Mouse (Mus musculus) neural tube, embryonic 12.5 days (tissue): ENCODE results near the gene Gpx1. TPM values are rescaled to one million over a fixed set of nuclear protein-coding genes. Genes with fewer than 3 reads are reported as not detected.

Experiments
- ATAC-seq: fragments of 200-750 bp; cut with Nextera tagmentation; 2 replicates; pipeline ENCODE4 v1.8.0; 2017; ENCODE audit warnings: low read depth, mild to moderate bottlenecking, moderate TSS enrichment, moderate library complexity; ENCODE audit not compliant: low FRiP score
- H3K27ac ChIP-seq: fragments of 300-500 bp; sonication (generic); 2 replicates; pipeline ENCODE4 v1.5.1; 2016
- H3K27me3 ChIP-seq: fragments of 300-500 bp; sonication (generic); replicated peaks from 2 replicates; pipeline ENCODE4 v1.6.1; 2016; ENCODE audit warnings: mild to moderate bottlenecking
- H3K36me3 ChIP-seq: fragments of 300-500 bp; sonication (generic); 2 replicates; pipeline ENCODE4 v1.6.1; 2016; ENCODE audit warnings: mild to moderate bottlenecking
- H3K4me1 ChIP-seq: fragments of 300-500 bp; sonication (generic); 2 replicates; pipeline ENCODE4 v1.6.1; 2016
- H3K4me2 ChIP-seq: fragments of 300-500 bp; sonication (generic); replicated peaks from 2 replicates; pipeline ENCODE4 v1.6.1; 2016; ENCODE audit warnings: mild to moderate bottlenecking
- H3K4me3 ChIP-seq: fragments of 300-500 bp; sonication (generic); 2 replicates; pipeline ENCODE4 v1.5.1; 2016
- H3K9ac ChIP-seq: fragments of 300-500 bp; sonication (generic); 2 replicates; pipeline ENCODE4 v1.6.1; 2016; ENCODE audit warnings: mild to moderate bottlenecking
- H3K9me3 ChIP-seq: fragments of 300-500 bp; sonication (generic); 2 replicates; pipeline ENCODE4 v1.6.1; 2016; ENCODE audit warnings: mild to moderate bottlenecking
- WGBS: fragments of 180-500 bp; shearing (Covaris S2); methylation state at CpG from one replicate; pipeline ENCODE4 v1.1.7; 2016; 5-methylcytosine and 5-hydroxymethylcytosine counted together
- polyA plus RNA-seq: library from polyadenylated mRNA; unstranded; fragments of >200 nt; fragmentation: Nextera tagmentation; extraction: Ambion mirVana; gene quantifications from 2 replicates; pipeline ENCODE4 v1.2.1, GENCODE M21; 2016

Gpx1 gene
- polyA plus RNA-seq, 1 experiment from 2014 or later: 656 TPM

DNA sequence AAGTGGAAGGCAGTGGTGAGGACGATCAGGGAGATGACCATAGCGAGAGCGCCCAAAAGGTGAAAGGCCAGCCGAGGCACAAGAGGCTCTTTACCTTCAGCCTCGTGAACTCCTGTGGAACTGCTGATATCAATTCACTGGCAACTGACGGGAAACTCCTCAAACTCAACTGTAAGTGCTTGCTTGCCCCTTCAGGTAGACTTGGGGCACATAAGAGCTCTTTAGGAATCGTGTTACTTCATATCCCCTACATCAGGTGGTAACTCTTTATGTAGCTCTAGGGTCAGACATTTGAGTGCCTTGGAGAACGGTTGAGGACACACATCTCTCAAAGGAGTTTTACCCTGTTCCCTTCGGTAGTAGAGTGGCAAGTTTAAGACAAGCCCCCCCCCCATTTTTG, 42.7 kb downstream of the Gpx1 start:
- no peaks in the 10 kb centered on the region for H3K4me1 ChIP-seq
- 97% methylated on average over 9 of the region's 9 CpGs for WGBS
- H3K9ac ChIP-seq: no peak overlapping the region
- H3K4me3 ChIP-seq: no peak overlapping the region
- no peak overlapping the region for H3K4me2 ChIP-seq
- no peak for ATAC-seq
- H3K27ac ChIP-seq: no peak overlapping the region
- peaks cover 85% of the 10 kb centered on the region for H3K36me3 ChIP-seq
- no peaks in the 10 kb centered on the region for H3K27me3 ChIP-seq
- no peaks in the 10 kb centered on the region for H3K9me3 ChIP-seq

DNA sequence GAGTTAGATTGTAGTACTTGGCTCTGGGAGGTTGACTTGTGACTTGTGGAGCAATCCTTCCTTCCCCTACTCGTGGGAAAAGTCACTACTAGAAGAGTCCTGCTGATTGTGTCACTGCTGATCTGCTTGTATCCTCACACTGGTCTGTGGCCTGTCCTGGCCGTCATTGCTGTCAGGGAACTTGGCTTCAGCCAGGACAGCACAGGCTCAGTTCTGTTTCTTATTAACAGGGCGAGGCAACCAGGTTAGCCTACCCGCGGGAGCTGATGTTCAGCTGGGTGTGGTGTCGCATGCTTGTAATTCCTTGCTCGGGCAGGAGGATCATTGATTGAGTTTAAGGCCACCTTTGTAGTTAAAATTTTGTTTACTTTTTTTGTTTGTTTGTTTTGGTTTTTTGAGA, 46.3 kb downstream of the Gpx1 start:
- H3K9me3 ChIP-seq: no peaks in the 10 kb centered on the region
- peaks cover 87% of the 10 kb centered on the region for H3K36me3 ChIP-seq
- no peak overlapping the region for H3K4me2 ChIP-seq
- no peak overlapping the region for H3K27ac ChIP-seq
- 86% methylated on average over 7 of the region's 7 CpGs for WGBS
- no peaks in the 10 kb centered on the region for H3K27me3 ChIP-seq
- ATAC-seq: no peak
- H3K9ac ChIP-seq: no peak overlapping the region
- no peaks in the 10 kb centered on the region for H3K4me1 ChIP-seq
- no peak overlapping the region for H3K4me3 ChIP-seq

DNA sequence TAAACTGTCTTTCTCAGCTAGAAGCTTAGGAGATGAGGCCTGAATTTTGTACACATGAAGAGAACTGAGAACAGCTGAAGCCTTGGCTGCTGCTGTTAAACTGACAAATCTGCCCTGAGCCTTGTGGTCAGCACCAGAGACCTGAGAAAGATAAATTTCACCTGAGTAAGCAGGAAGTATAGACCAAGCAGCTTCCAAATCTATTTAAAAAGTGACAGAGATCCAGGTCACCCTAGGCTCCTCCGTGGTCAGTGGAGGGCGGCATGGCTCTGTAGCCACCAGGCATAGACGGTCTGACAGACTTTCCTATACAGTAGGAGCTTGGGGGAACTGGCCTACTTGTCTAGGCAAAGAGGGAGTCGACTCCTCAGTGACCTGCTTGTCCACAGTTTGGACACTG, 48.1 kb downstream of the Gpx1 start:
- ATAC-seq: no peak
- no peaks in the 10 kb centered on the region for H3K4me1 ChIP-seq
- no peak overlapping the region for H3K9ac ChIP-seq
- no peaks in the 10 kb centered on the region for H3K27me3 ChIP-seq
- H3K36me3 ChIP-seq: peaks cover 86% of the 10 kb centered on the region
- H3K27ac ChIP-seq: no peak overlapping the region
- WGBS: 92% methylated on average over 4 of the region's 4 CpGs
- no peak overlapping the region for H3K4me2 ChIP-seq
- no peak overlapping the region for H3K4me3 ChIP-seq
- no peaks in the 10 kb centered on the region for H3K9me3 ChIP-seq

DNA sequence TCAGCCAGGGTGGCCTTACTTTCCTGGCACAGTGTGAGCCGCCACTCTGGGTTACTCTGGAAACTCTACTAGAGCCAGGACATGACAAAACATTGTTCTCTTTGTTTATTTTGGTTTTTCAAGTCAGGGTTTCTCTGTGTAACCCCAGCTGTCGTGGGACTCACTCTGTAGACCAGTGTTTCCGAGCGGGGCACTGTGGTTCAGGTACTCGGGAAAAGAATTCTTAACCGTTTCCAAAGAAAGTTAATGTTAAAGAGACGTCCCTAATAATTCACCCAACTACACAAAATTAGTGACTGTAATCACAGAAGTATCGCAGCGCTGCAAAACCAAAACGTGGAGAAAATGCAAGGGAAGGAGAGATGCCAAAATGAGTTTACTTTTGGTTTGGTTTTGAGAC, 49.9 kb downstream of the Gpx1 start:
- WGBS: 90% methylated on average over 10 of the region's 10 CpGs
- no peak overlapping the region for H3K4me2 ChIP-seq
- H3K4me1 ChIP-seq: no peaks in the 10 kb centered on the region
- no peaks in the 10 kb centered on the region for H3K9me3 ChIP-seq
- no peak for ATAC-seq
- no peak overlapping the region for H3K27ac ChIP-seq
- H3K36me3 ChIP-seq: peaks cover 88% of the 10 kb centered on the region
- H3K27me3 ChIP-seq: no peaks in the 10 kb centered on the region
- H3K4me3 ChIP-seq: no peak overlapping the region
- no peak overlapping the region for H3K9ac ChIP-seq

DNA sequence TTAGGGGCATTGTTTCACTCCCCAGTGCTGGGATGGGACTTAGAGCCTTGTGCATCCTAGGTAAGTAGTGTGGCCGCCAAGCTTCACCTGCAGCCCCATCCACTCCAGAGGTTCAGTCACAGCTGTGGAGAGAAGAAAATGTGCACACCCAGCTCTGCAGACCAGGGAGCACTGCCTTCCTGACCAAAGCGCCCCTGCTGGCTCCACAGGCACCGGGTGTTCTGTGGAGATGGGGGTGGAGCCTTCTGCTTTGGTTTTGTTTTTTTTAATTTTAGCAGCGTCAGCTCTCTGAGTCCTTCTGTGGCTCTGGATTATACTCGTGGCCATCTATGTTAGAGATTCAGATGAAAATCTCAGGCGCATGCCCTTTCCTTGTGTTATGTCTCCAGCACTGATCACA, 50.5 kb downstream of the Gpx1 start:
- Histone ChIP-seq H3K36me3 (peaks cover 88% of the 10 kb centered on the region), H3K4me3 (no peak overlapping the region), H3K4me1 (no peaks in the 10 kb centered on the region), H3K4me2 (no peak overlapping the region), H3K27me3 (no peaks in the 10 kb centered on the region), H3K9ac (no peak overlapping the region), H3K27ac (no peak overlapping the region), H3K9me3 (no peaks in the 10 kb centered on the region)
- WGBS: 89% methylated on average over 6 of the region's 6 CpGs
- no peak for ATAC-seq

Other genes with a start within 250 kb of the Gpx1 start
- 57.6 and 63.4 TPM in 2 replicates for gene Apeh, start 244.3 kb upstream of the Gpx1 start, polyA plus RNA-seq
- 5.3 and 6.5 TPM in 2 replicates for gene Bsn, start 148.5 kb upstream of the Gpx1 start, polyA plus RNA-seq
- gene Dag1, start 74.9 kb upstream of the Gpx1 start, polyA plus RNA-seq: 55.6 and 63.4 TPM in 2 replicates
- gene Nicn1, start 48.5 kb upstream of the Gpx1 start, polyA plus RNA-seq: 81.2 and 87.0 TPM in 2 replicates
- gene Amt, start 42.0 kb upstream of the Gpx1 start, polyA plus RNA-seq: 18.9 and 24.8 TPM in 2 replicates
- 313 and 363 TPM in 2 replicates for gene Rhoa, start 32.8 kb upstream of the Gpx1 start, polyA plus RNA-seq
- gene Tcta, start 32.7 kb upstream of the Gpx1 start, polyA plus RNA-seq: 44.3 and 47.5 TPM in 2 replicates
- 124 and 138 TPM in 2 replicates for gene Usp4, start 8.9 kb downstream of the Gpx1 start, polyA plus RNA-seq
- 1.3 and 1.7 TPM in 2 replicates for gene 1700102P08Rik, start 53.9 kb downstream of the Gpx1 start, polyA plus RNA-seq
- 0.80 and 0.84 TPM in 2 replicates for gene Ccdc36, start 89.6 kb downstream of the Gpx1 start, polyA plus RNA-seq
- not detected in 2 replicates for gene BC048562, start 97.6 kb downstream of the Gpx1 start, polyA plus RNA-seq
- gene Ccdc71, start 121.6 kb downstream of the Gpx1 start, polyA plus RNA-seq: 44.8 and 49.4 TPM in 2 replicates
- gene Klhdc8b, start 122.7 kb downstream of the Gpx1 start, polyA plus RNA-seq: 51.1 and 63.4 TPM in 2 replicates
- gene Lamb2, start 140.8 kb downstream of the Gpx1 start, polyA plus RNA-seq: 28.6 and 29.4 TPM in 2 replicates
- gene Usp19, start 151.7 kb downstream of the Gpx1 start, polyA plus RNA-seq: 104 TPM in 2 replicates
- gene Qars, start 168.8 kb downstream of the Gpx1 start, polyA plus RNA-seq: 86.9 and 89.9 TPM in 2 replicates
- gene Qrich1, start 177.9 kb downstream of the Gpx1 start, polyA plus RNA-seq: 162 and 164 TPM in 2 replicates
- gene Impdh2, start 221.4 kb downstream of the Gpx1 start, polyA plus RNA-seq: 124 and 134 TPM in 2 replicates
- 67.3 and 69.0 TPM in 2 replicates for gene Ndufaf3, start 228.5 kb downstream of the Gpx1 start, polyA plus RNA-seq
- gene Dalrd3, start 231.0 kb downstream of the Gpx1 start, polyA plus RNA-seq: 240 and 254 TPM in 2 replicates
- 285 and 286 TPM in 2 replicates for gene Wdr6, start 239.8 kb downstream of the Gpx1 start, polyA plus RNA-seq